Mouse (Mus musculus): Measurements from ENCODE around the gene Tmem79. TPM values are rescaled to one million over a fixed set of nuclear protein-coding genes. Genes with fewer than 3 reads are reported as not detected.
A peak's percentile ranks its signal among the peaks of the same experiment; 100 is the strongest.
"Not testable (repeated sequence)": the region's sequence is repeated elsewhere in the genome, so short reads cannot be mapped to it uniquely, and the experiment has no call there.

The Tmem79 gene
- total RNA-seq (2014; fragmentation: Nextera tagmentation) (0.56 and 2.0 TPM in 2 replicates), total RNA-seq (2017) (0.78 and 1.8 TPM in 2 replicates)

DNA sequence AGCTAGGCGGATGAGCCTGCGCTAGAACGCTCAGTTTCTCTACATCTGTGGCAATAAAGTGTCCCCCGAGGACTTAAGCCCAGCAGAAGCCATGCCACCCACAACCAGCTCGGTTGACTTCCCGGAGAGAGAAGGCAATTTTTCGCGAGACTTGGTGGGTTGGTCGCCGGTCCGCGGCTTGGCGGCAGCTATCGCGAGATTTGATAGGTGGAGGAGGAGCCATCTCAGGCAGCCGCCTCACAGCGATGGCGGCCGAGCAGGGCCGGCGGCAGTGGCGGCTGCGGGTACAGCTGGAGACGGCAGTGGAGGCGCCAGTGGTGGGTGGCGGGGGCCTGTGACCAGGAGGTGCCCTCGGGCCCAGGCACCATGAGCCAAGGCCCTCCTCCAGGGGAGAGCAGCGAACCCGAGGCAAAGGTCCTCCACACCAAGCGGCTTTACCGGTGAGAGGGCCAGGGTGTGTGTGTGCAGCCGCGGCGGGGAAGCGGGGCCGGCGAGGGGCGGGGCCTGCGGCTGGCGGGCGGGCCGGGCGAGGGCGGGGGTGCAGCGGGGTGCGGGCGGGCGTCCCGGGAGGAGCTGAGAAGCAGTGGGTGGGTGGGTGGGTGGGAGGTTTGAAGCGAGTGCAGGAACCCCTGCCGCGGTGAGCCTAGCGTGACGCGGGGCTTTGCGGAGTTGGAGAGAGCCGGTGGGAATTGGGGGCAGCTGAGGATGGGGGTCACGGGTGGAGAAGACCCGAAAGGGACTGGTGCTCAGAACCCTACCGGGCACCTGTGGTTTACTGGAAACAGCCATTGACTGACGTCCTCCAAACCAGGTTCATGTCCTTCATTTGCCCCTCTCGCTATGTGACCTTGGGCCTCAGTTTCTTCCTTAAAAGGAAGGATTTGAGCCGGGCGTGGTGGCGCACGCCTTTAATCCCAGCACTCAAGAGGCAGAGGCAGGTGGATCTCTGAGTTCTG, at the start of gene Tmem79, which contains the start of gene Smg5:
Gene Tmem79, minus strand, starts transcription at position 91 of the 956 bp plus-strand sequence.
Gene Smg5, plus strand, starts transcription at position 203 of the 956 bp plus-strand sequence.
- peak; percentile 73 for ATAC-seq (replicated peaks; ENCODE audit: poor library complexity, severe bottlenecking)

DNA sequence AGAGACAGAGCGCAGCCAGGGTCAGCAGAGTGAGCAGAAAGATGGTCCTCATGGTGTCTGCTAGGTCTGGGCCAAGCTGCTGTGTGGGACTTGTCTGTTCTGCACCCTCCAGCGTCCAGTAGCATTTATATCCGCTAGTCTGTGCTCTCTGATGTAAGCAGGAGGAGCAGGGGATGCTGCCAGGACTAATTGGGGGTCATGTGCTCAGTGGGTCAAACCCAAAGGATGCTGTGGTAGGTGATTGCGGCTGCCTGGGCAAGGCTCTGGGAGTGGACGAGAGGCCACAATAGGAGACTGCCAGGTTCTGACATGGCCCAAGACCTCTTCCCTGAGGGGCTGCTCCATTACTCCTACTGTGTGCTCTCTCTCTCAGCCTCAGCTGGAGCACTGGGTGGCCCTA, 48.4 kb upstream of the Tmem79 start, which contains the start of gene Bglap:
Gene Bglap, minus strand, starts transcription at position 101 of the 400 bp plus-strand sequence.
- no peak for ATAC-seq (replicated peaks; ENCODE audit: poor library complexity, severe bottlenecking)

DNA sequence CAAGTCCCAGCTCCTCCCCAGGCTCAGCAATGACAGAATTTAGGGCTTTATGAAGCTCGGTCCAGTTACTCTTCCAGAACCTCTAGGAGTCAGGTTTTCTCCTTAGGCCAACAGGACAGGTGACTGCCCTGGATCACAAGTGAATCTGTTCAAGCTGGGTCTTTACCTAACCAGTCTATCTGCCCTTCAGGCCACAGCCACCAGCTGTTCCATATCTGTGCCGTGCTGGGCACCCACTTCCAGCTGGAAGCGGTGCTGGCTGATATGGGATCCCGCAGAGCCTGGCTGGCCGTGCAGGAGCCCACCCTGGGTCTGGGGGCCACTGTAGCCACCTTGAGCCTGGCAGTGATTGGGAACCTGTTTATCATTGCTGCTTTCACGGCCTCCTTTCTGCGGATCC, 46.4 kb upstream of the Tmem79 start:
- ATAC-seq (replicated peaks; ENCODE audit: poor library complexity, severe bottlenecking): not testable (repeated sequence)

DNA sequence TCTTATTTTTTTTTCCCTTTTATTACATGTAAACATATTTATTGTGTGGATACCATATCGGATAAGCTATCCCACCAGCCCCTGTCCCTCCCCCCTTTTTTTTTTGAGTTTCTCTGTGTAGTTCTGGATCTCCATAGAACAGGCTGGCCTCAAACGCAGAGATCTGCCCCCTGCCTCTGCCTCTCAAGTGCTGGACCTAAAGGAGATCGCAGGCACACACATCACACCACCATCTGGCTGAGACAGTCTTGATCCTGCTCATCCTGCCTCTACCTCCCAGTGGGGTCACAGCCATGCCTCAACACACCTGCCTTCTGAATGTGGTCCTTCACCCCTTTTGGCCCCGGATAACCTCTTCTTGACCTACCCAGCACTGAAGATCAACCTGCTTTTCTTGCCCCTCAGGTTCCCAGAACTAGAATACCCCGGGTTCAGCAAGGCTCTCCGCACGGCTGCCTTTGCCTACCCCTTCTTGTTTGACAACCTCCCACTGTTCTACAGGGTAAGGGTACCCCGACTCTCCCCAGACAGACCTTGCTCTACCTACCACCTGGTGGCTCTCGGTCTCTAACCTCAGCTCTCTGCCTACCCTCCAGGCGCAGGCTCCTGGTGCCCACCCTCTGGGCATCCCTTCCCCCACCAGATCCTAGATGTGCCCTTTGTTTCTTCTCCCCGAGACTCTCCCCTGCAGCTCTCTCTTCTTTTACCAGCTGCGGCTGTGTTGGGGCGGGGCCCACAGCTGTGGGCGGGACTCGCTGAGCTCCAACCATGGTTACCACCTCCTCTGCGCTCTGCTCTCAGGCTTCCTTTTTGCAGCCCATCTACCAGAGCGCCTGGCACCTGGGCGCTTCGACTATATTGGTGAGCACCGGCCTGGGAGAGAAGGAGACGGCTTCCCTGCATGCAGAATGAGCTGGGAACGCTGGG, 45.7 kb upstream of the Tmem79 start:
- ATAC-seq (replicated peaks; ENCODE audit: poor library complexity, severe bottlenecking): peak; percentile 76

DNA sequence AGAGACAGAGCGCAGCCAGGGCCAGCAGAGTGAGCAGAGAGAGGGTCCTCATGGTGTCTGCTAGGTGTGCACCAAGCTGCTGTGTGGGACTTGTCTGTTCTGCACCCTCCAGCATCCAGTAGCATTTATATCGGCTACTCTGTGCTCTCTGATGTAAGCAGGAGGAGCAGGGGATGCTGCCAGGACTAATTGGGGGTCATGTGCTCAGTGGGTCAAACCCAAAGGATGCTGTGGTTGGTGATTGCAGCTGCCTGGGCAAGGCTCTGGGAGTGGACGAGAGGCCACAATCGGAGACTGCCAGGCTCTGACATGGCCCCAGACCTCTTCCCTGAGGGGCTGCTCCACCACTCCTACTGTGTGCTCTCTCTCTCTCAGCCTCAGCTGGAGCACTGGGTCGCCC, 42.7 kb upstream of the Tmem79 start, which contains the start of gene Bglap2:
Gene Bglap2, minus strand, starts transcription at position 101 of the 400 bp plus-strand sequence.
- not testable (repeated sequence) for ATAC-seq (replicated peaks; ENCODE audit: poor library complexity, severe bottlenecking)

DNA sequence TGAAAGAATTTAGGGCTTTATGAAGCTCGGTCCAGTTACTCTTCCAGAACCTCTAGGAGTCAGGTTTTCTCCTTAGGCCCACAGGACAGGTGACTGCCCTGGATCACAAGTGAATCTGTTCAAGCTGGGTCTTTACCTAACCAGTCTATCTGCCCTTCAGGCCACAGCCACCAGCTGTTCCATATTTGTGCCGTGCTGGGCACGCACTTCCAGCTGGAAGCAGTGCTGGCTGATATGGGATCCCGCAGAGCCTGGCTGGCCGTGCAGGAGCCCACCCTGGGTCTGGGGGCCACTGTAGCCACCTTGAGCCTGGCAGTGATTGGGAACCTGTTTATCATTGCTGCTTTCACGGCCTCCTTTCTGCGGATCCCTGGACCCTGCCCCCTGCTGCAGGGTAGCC, 40.7 kb upstream of the Tmem79 start:
- ATAC-seq (replicated peaks; ENCODE audit: poor library complexity, severe bottlenecking): not testable (repeated sequence)

DNA sequence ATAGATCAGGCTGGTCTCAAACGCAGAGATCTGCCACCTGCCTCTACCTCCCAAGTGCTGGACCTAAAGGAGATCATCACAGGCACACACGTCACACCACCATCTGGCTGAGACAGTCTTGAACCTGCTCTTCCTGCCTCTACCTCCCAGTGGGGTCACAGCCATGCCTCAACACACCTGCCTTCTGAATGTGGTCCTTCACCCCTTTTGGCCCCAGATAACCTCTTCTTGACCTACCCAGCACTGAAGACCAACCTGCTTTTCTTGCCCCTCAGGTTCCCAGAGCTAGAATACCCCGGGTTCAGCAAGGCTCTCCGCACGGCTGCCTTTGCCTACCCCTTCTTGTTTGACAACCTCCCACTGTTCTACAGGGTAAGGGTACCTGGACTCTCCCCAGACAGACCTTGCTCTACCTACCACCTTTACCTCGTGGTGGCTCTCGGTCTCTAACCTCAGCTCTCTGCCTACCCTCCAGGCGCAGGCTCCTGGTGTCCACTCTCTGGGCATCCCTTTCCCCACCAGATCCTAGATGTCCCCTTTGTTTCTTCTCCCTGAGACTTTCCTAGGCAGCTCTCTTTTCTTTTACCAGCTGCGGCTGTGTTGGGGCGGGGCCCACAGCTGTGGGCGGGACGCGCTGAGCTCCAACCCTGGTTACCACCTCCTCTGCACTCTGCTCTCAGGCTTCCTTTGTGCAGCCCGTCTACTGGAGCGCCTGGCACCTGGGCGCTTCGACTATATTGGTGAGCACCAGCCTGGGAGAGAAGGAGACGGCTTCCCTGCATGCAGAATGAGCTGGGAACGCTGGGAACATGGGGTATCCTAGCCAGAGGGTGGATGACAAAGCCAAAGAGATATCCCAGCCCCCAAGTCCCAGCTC, 40.0 kb upstream of the Tmem79 start:
- peak; percentile 62 for ATAC-seq (replicated peaks; ENCODE audit: poor library complexity, severe bottlenecking)

DNA sequence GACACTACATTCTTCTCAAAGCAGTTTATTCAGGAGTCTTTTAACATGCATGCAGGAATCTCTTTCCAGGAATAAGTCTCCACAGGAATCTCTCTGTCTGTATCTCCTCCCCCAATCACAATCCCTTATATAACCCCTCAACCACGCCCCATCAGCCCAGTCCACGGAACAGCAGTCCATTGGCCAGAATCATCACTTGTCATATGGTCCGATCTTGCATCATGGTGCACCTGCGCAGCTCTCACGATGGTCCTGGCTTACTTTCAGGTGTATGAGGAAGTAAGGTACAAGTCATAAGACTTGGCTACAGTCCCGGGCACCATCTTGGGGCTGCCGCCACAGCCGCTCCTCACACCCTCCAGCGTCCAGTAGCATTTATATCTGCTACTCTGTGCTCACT, 36.7 kb upstream of the Tmem79 start, which contains the start of gene Bglap3:
Gene Bglap3, minus strand, starts transcription at position 101 of the 400 bp plus-strand sequence.
- not testable (repeated sequence) for ATAC-seq (replicated peaks; ENCODE audit: poor library complexity, severe bottlenecking)

DNA sequence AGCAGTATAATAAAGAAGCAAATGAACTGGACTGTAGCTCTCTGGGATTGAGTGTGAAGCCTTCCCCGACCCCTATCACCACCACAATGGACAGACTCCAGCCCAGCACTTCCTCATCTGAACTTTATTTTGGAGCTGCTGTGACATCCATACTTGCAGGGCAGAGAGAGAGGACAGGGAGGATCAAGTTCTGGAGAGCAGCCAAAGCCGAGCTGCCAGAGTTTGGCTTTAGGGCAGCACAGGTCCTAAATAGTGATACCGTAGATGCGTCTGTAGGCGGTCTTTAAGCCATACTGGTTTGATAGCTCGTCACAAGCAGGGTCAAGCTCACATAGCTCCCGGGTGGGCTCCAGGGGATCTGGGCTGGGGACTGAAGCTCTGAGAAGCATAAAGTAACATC, 32.6 kb upstream of the Tmem79 start:
- not testable (repeated sequence) for ATAC-seq (replicated peaks; ENCODE audit: poor library complexity, severe bottlenecking)

DNA sequence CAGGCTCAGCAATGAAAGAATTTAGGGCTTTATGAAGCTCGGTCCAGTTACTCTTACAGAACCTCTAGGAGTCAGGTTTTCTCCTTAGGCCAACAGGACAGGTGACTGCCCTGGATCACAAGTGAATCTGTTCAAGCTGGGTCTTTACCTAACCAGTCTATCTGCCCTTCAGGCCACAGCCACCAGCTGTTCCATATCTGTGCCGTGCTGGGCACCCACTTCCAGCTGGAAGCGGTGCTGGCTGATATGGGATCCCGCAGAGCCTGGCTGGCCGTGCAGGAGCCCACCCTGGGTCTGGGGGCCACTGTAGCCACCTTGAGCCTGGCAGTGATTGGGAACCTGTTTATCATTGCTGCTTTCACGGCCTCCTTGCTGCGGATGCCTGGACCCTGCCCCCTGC, 31.6 kb upstream of the Tmem79 start:
- ATAC-seq (replicated peaks; ENCODE audit: poor library complexity, severe bottlenecking): not testable (repeated sequence)

DNA sequence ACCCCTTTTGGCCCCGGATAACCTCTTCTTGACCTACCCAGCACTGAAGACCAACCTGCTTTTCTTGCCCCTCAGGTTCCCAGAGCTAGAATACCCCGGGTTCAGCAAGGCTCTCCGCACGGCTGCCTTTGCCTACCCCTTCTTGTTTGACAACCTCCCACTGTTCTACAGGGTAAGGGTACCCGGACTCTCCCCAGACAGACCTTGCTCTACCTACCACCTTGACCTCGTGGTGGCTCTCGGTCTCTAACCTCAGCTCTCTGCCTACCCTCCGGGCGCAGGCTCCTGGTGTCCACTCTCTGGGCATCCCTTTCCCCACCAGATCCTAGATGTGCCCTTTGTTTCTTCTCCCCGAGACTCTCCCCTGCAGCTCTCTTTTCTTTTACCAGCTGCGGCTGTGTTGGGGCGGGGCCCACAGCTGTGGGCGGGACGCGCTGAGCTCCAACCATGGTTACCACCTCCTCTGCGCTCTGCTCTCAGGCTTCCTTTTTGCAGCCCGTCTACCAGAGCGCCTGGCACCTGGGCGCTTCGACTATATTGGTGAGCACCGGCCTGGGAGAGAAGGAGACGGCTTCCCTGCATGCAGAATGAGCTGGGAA, 31.0 kb upstream of the Tmem79 start:
- ATAC-seq (replicated peaks; ENCODE audit: poor library complexity, severe bottlenecking): peak; percentile 81

DNA sequence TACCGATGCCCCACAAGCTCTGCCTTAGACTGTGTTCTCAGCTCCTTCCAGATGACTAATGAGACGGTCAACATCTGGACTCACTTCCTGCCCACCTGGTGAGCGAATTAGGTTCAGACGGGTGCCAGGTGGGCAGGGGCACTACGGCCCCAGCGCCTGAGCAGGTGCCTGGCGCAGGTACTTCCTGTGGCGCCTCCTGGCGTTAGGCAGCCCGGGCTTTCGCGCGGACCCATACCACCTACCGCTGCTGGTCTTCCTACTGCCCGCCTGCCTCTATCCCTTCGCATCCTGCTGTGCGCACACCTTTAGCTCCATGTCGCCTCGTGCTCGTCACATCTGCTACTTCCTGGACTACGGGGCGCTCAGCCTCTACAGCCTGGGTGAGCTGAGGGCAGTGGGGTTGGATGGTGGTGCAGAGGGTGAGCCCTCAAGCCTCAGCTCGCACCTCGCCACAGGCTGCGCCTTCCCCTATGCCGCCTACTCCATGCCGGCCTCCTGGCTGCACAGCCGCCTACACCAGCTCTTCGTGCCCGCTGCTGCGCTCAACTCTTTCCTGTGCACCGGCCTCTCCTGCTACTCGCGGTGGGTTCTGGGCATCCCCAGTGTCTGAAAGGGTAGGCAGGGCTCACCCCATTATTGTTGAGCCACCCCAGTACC, 29.9 kb upstream of the Tmem79 start:
- no peak for ATAC-seq (replicated peaks; ENCODE audit: poor library complexity, severe bottlenecking)

DNA sequence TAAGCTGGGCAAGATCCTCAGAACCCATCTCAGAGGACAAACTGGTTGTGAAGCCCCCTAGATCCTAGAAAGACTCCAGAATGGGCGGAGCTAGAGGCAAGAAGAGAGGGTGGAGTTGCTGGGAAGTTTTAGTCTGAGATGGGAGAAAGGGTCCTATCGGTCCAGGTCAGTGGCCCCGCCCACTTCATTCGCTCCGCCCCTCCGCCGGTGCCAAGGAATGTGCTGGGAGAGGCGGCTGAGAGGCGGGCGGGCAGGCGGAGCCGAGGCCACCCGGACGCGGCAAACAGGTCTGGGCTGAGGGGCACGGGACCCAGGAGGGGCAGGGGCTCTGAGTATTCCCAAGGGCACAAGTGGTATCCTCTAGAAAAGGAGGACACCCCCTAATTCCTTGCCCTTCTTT, 28.4 kb upstream of the Tmem79 start, which contains the start of gene Paqr6:
Gene Paqr6, plus strand, starts transcription at position 248 of the 400 bp plus-strand sequence.
- no peak for ATAC-seq (replicated peaks; ENCODE audit: poor library complexity, severe bottlenecking)

DNA sequence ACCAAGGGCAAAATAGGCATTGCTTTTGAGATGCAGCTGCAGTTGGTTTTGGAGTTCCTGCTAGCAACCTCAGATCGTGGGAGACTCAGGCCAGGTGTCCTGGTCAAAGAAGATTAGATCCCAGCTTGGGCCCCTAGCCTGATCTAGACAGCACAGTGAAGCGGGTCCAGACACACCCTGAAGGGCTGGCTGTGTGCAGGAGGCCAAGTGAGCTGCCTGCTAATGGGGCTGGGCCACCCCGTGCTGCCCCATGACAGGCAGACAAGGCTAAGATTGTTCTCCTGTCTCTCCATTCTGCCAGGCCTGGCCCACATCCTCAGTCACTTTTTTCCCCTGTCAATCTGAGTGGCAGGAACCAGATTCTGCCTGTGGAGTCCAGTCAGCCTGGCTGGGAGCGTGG, 27.8 kb upstream of the Tmem79 start:
- ATAC-seq (replicated peaks; ENCODE audit: poor library complexity, severe bottlenecking): no peak

DNA sequence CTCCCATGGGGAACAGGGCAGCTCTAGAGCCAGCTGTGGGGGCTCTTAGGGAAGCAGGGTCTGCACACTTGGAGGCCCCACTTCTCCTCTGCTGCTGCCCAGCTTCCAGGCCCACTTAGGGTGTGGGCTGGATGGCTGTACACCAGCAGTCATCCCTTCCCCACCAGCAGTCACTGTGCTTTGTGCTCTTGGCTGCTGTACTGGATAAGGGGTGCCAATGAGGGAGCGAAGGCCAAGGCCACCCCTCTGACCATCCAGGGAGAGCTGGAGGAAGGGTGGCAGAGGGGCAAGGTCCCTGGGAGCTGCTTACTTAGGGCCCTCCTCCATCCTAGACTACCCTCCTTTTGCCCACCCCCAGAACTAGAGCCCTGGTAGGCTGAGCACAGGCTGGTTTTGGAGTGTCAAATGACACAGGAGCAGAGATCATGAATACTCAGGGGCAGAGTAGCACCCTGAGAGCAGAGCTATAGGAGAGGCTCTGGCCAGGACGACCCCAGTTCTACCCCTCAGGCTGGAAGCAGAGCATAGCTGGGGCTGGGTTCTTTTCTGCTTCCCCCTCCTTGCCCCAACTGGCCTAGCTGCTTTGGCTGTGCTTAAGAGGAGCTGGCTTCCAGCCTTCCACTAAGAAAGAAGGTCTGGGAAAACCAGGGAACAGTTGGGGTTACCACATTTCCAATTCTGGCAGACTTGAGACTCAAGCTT, 25.8 kb upstream of the Tmem79 start:
- no peak for ATAC-seq (replicated peaks; ENCODE audit: poor library complexity, severe bottlenecking)

DNA sequence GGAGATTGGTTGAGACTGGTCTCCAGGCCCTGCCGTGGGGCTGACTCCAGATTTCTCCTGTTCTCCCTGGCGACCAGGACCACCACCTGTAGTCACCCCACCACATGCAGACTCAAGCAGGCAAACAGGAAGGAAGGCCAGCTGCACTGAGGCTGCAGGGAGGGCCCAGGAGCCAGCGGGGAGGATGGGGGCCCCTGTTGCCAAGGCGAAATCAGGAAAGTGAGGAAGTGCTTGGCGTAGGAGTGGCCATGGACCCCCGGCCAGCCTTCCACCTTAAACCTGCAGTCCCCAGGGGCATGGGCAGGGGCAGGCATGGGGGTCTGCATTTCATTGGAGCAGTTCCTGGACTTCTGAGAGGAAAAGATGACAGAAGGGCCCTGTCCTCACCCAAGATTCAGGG, 25.1 kb upstream of the Tmem79 start:
- no peak for ATAC-seq (replicated peaks; ENCODE audit: poor library complexity, severe bottlenecking)

DNA sequence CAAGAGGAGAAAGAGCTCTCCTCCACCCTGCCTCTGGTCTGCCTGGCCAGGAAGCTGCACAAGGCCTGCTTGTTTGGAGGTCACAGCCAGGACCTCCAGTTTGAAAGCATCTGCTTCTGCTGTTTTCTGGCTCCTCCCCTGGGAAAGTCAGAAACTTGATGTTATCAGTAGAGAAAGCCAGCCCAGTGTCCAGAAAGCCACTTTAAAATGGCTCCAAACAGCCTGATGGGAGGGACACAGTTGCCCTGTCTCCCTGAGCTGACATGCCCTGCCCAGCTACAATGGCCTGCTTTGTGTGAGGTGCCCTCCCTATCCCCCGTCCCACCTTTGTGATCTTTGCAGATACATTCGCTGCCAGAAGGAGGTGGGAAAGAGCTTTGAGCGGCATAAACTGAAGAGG, 24.0 kb upstream of the Tmem79 start:
- ATAC-seq (replicated peaks; ENCODE audit: poor library complexity, severe bottlenecking): no peak

DNA sequence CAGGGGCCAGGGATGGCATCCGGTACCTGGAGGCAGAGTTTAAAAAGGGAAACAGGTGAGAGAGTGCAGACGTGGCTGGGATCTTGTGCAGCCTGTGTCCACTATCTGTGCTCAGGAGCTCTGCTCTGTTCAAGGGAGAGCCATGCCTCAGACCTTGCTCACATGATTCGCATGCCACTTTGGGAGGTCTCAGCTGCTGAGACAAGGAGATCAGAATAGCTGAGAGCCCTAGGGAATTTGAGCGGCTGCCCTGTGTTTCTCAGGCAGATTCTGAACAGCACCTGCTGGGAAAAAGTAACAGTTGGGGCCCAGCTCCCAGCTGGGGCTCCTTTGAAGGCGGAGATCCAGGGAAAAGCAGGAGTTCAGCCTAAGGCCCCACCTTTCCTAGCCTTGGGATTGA, 23.6 kb upstream of the Tmem79 start:
- ATAC-seq (replicated peaks; ENCODE audit: poor library complexity, severe bottlenecking): no peak

All from granulocyte monocyte progenitor cell, adult 5-6 weeks (primary cell).